Mouse (Mus musculus) hindbrain, embryonic 15.5 days (tissue): ENCODE data around the gene Bcl2l15. TPM values are rescaled to one million over a fixed set of nuclear protein-coding genes. Genes with fewer than 3 reads are reported as not detected.
"Not testable (repeated sequence)": the region's sequence is repeated elsewhere in the genome, so short reads cannot be mapped to it uniquely, and the experiment has no call there.

ENCODE experiments used
- ATAC-seq: fragments of 200-750 bp; cut with Nextera tagmentation; 2 replicates; pipeline ENCODE4 v1.8.0; 2017; ENCODE audit warnings: low read depth, moderate number of reproducible peaks, moderate TSS enrichment; ENCODE audit not compliant: low FRiP score
- H3K27ac ChIP-seq: fragments of 300-500 bp; sonication (generic); replicated peaks from 2 replicates; pipeline ENCODE4 v1.5.1; 2015; ENCODE audit warnings: mild to moderate bottlenecking, inconsistent platforms
- H3K27me3 ChIP-seq: fragments of 300-500 bp; sonication (generic); 2 replicates; pipeline ENCODE4 v1.6.1; 2015; ENCODE audit warnings: control low read depth, inconsistent platforms
- H3K36me3 ChIP-seq: fragments of 300-500 bp; sonication (generic); 2 replicates; pipeline ENCODE4 v1.6.1; 2015; ENCODE audit warnings: control low read depth, inconsistent platforms
- H3K4me1 ChIP-seq: fragments of 300-500 bp; sonication (generic); replicated peaks from 2 replicates; pipeline ENCODE4 v1.6.1; 2015; ENCODE audit warnings: control low read depth, inconsistent platforms
- H3K4me2 ChIP-seq: fragments of 300-500 bp; sonication (generic); 2 replicates; pipeline ENCODE4 v1.6.1; 2015; ENCODE audit warnings: moderate library complexity, mild to moderate bottlenecking, inconsistent platforms
- H3K4me3 ChIP-seq: fragments of 300-500 bp; sonication (generic); 2 replicates; pipeline ENCODE4 v1.5.1; 2015; ENCODE audit warnings: mild to moderate bottlenecking, inconsistent platforms
- H3K9ac ChIP-seq: fragments of 300-500 bp; sonication (generic); 2 replicates; pipeline ENCODE4 v1.6.1; 2015; ENCODE audit warnings: inconsistent platforms
- H3K9me3 ChIP-seq: fragments of 300-500 bp; sonication (generic); 2 replicates; pipeline ENCODE4 v1.6.1; 2016; ENCODE audit warnings: control low read depth, inconsistent platforms
- WGBS: fragments of 180-500 bp; shearing (Covaris S2); methylation state at CpG from one replicate; pipeline ENCODE4 v1.1.7; 2015; 5-methylcytosine and 5-hydroxymethylcytosine counted together
- polyA plus RNA-seq: library from polyadenylated mRNA; unstranded; fragments of >200 nt; fragmentation: Nextera tagmentation; extraction: Ambion mirVana; gene quantifications from 2 replicates; pipeline ENCODE4 v1.2.1, GENCODE M21; 2015

Bcl2l15 gene
- polyA plus RNA-seq: 0.36 and 0.55 TPM in 2 replicates

GRCm38 (mm10) chr3:103832426-103832825, at the start of gene Bcl2l15:
Bcl2l15 (plus strand) TSS chr3:103832601.
- H3K4me2 ChIP-seq: no peak within 1 kb of the TSS
- no peak within 1 kb of the TSS for H3K9ac ChIP-seq
- no peaks in the 10 kb centered on the region for H3K36me3 ChIP-seq
- no peaks in the 10 kb centered on the region for H3K4me1 ChIP-seq
- ATAC-seq: no peak
- no peak within 1 kb of the TSS for H3K4me3 ChIP-seq
- H3K9me3 ChIP-seq: no peaks in the 10 kb centered on the region
- no peaks in the 10 kb centered on the region for H3K27me3 ChIP-seq
- H3K27ac ChIP-seq: no peak within 1 kb of the TSS

GRCm38 (mm10) chr3:103782844-103783609, 49.4 kb upstream of the Bcl2l15 start:
- Histone ChIP-seq H3K4me1 (0 out of 2 replicates have a peak, but pooled peaks cover 3% of the 10 kb centered on the region), H3K4me3 (no peak overlapping the region), H3K9me3 (no peaks in the 10 kb centered on the region), H3K27me3 (no peaks in the 10 kb centered on the region), H3K27ac (no peak overlapping the region), H3K36me3 (no peaks in the 10 kb centered on the region), H3K4me2 (no peak overlapping the region), H3K9ac (no peak overlapping the region)
- no peak for ATAC-seq
- 91% methylated on average over 4 of the region's 4 CpGs for WGBS

- 65% methylated on average over 7 of the region's 7 CpGs for WGBS
- H3K9ac ChIP-seq: no peak overlapping the region
- no peaks in the 10 kb centered on the region for H3K36me3 ChIP-seq
- H3K27ac ChIP-seq: no peak overlapping the region
- H3K4me2 ChIP-seq: no peak overlapping the region
- H3K4me3 ChIP-seq: no peak overlapping the region
- ATAC-seq: no peak
- H3K4me1 ChIP-seq: peaks cover 28% of the 10 kb centered on the region
- no peaks in the 10 kb centered on the region for H3K9me3 ChIP-seq
- no peaks in the 10 kb centered on the region for H3K27me3 ChIP-seq
Measured at GRCm38 (mm10) chr3:103787225-103787624, 45.2 kb upstream of the Bcl2l15 start.

- 84% methylated on average over 7 of the region's 7 CpGs for WGBS
Measured at GRCm38 (mm10) chr3:103789096-103789495, 43.3 kb upstream of the Bcl2l15 start.

GRCm38 (mm10) chr3:103789891-103790345, 42.5 kb upstream of the Bcl2l15 start:
- Histone ChIP-seq H3K9me3 (no peaks in the 10 kb centered on the region), H3K27ac (peak overlapping the region; percentile 96), H3K27me3 (0 out of 2 replicates have a peak, but pooled peaks cover 2% of the 10 kb centered on the region), H3K4me2 (peak overlapping the region; percentile 74), H3K4me3 (peak overlapping the region; percentile 89), H3K4me1 (peaks cover 28% of the 10 kb centered on the region), H3K36me3 (no peaks in the 10 kb centered on the region), H3K9ac (peak overlapping the region; percentile 93)
- no peak for ATAC-seq
- 2% methylated on average over 14 of the region's 14 CpGs for WGBS

More at GRCm38 (mm10) chr3:103789096-103789495, 43.3 kb upstream of the Bcl2l15 start:
- Histone ChIP-seq H3K4me1 (peaks cover 28% of the 10 kb centered on the region), H3K9me3 (no peaks in the 10 kb centered on the region), H3K36me3 (no peaks in the 10 kb centered on the region), H3K27ac (no peak overlapping the region), H3K9ac (no peak overlapping the region), H3K4me3 (peak overlapping the region; percentile 89; the same call in 1 of the 2 replicates), H3K27me3 (0 out of 2 replicates have a peak, but pooled peaks cover 2% of the 10 kb centered on the region), H3K4me2 (peak overlapping the region; percentile 74; the same call in 1 of the 2 replicates)
- ATAC-seq: no peak

- WGBS: under 1% methylated on average over 49 of the region's 61 CpGs
- 0 out of 2 replicates have a peak, but pooled peaks cover 2% of the 10 kb centered on the region for H3K27me3 ChIP-seq
- peak overlapping the region; percentile 74 for H3K4me2 ChIP-seq
- H3K9me3 ChIP-seq: no peaks in the 10 kb centered on the region
- H3K36me3 ChIP-seq: no peaks in the 10 kb centered on the region
- peaks cover 28% of the 10 kb centered on the region for H3K4me1 ChIP-seq
- H3K4me3 ChIP-seq: peak overlapping the region; percentile 89
- ATAC-seq: peak; percentile 88
- H3K27ac ChIP-seq: peak overlapping the region; percentile 96
- peak overlapping the region; percentile 93 for H3K9ac ChIP-seq
Measured at GRCm38 (mm10) chr3:103790346-103791145, 41.9 kb upstream of the Bcl2l15 start.

- peak within 1 kb of the TSS; percentile 93 for H3K9ac ChIP-seq
- H3K27me3 ChIP-seq: 0 out of 2 replicates have a peak, but pooled peaks cover 2% of the 10 kb centered on the region
- H3K4me3 ChIP-seq: peak within 1 kb of the TSS; percentile 89
- H3K36me3 ChIP-seq: no peaks in the 10 kb centered on the region
- peak within 1 kb of the TSS; percentile 74 for H3K4me2 ChIP-seq
- H3K27ac ChIP-seq: peak within 1 kb of the TSS; percentile 96
- H3K9me3 ChIP-seq: no peaks in the 10 kb centered on the region
- peaks cover 28% of the 10 kb centered on the region for H3K4me1 ChIP-seq
- 9% methylated on average over 48 of the region's 49 CpGs for WGBS
- ATAC-seq: peak; percentile 96
Measured at GRCm38 (mm10) chr3:103791230-103792110, 40.9 kb upstream of the Bcl2l15 start, which contains the start of gene Hipk1. Hipk1 (minus strand) TSS chr3:103791563.

GRCm38 (mm10) chr3:103792111-103792406, 40.3 kb upstream of the Bcl2l15 start:
- not testable (repeated sequence) for H3K9me3 ChIP-seq, H3K27me3 ChIP-seq, ATAC-seq, H3K36me3 ChIP-seq
- peak overlapping the region; percentile 74 for H3K4me2 ChIP-seq
- peaks cover 28% of the 10 kb centered on the region for H3K4me1 ChIP-seq
- peak overlapping the region; percentile 93; the same call in 1 of the 2 replicates for H3K9ac ChIP-seq
- WGBS: 88% methylated on average over 5 of the region's 5 CpGs
- H3K27ac ChIP-seq: peak overlapping the region; percentile 96; the same call in 1 of the 2 replicates
- H3K4me3 ChIP-seq: 0 out of 2 replicates have a peak overlapping the region, but pooled peaks have one; percentile 89

- H3K4me1 ChIP-seq: peaks cover 25% of the 10 kb centered on the region
- H3K9ac ChIP-seq: no peak overlapping the region
- no peak for ATAC-seq
- H3K27me3 ChIP-seq: 0 out of 2 replicates have a peak, but pooled peaks cover 2% of the 10 kb centered on the region
- no peak overlapping the region for H3K4me3 ChIP-seq
- 77% methylated on average over 1 of the region's 1 CpGs for WGBS
- no peak overlapping the region for H3K27ac ChIP-seq
- H3K36me3 ChIP-seq: no peaks in the 10 kb centered on the region
- no peak overlapping the region for H3K4me2 ChIP-seq
- H3K9me3 ChIP-seq: no peaks in the 10 kb centered on the region
Measured at GRCm38 (mm10) chr3:103792566-103792965, 39.8 kb upstream of the Bcl2l15 start.

- H3K9me3 ChIP-seq: no peaks in the 10 kb centered on the region
- 0 out of 2 replicates have a peak, but pooled peaks cover 2% of the 10 kb centered on the region for H3K27me3 ChIP-seq
- peaks cover 6% of the 10 kb centered on the region; the same call in 1 of the 2 replicates for H3K4me1 ChIP-seq
- ATAC-seq: no peak
- H3K27ac ChIP-seq: no peak overlapping the region
- no peak overlapping the region for H3K4me2 ChIP-seq
- 0 out of 2 replicates have a peak, but pooled peaks cover 3% of the 10 kb centered on the region for H3K36me3 ChIP-seq
- no peak overlapping the region for H3K9ac ChIP-seq
- WGBS: 64% methylated on average over 2 of the region's 2 CpGs
- no peak overlapping the region for H3K4me3 ChIP-seq
Measured at GRCm38 (mm10) chr3:103796389-103796788, 36.0 kb upstream of the Bcl2l15 start.

GRCm38 (mm10) chr3:103799507-103799906, 32.9 kb upstream of the Bcl2l15 start:
- no peak for ATAC-seq
- H3K9me3 ChIP-seq: no peaks in the 10 kb centered on the region
- 86% methylated on average over 2 of the region's 2 CpGs for WGBS
- no peak overlapping the region for H3K9ac ChIP-seq
- H3K36me3 ChIP-seq: peaks cover 26% of the 10 kb centered on the region
- no peak overlapping the region for H3K27ac ChIP-seq
- H3K4me2 ChIP-seq: no peak overlapping the region
- no peaks in the 10 kb centered on the region for H3K27me3 ChIP-seq
- H3K4me3 ChIP-seq: no peak overlapping the region
- H3K4me1 ChIP-seq: no peaks in the 10 kb centered on the region
